Mouse (Mus musculus) common myeloid progenitor, adult 5-6 weeks (primary cell): ENCODE results near the gene Fhl1. TPM values are rescaled to one million over a fixed set of nuclear protein-coding genes. Genes with fewer than 3 reads are reported as not detected.

Experiments
- total RNA-seq: library from RNA; stranded (forward); fragments of 200-1000, 187-1606 nt; gene quantifications from 2 replicates; pipeline ENCODE4 v1.2.3, GENCODE M21; 2017

Fhl1 gene
- total RNA-seq, 1 experiment from 2014 or later, result 1.6 TPM

Other genes starting within 250 kb of the Fhl1 start
- not detected in 2 replicates for gene Gm10477, start 207.0 kb upstream of the Fhl1 start, total RNA-seq
- not detected in 2 replicates for gene Gm648, start 182.2 kb upstream of the Fhl1 start, total RNA-seq
- 26.9 and 29.2 TPM in 2 replicates for gene Mmgt1, start 133.7 kb upstream of the Fhl1 start, total RNA-seq
- 5.3 and 12.1 TPM in 2 replicates for gene Slc9a6, start 122.0 kb upstream of the Fhl1 start, total RNA-seq
- gene Map7d3, start 90.5 kb downstream of the Fhl1 start, total RNA-seq, result 5.2 and 7.5 TPM in 2 replicates
- gene Adgrg4, start 138.4 kb downstream of the Fhl1 start, total RNA-seq, result not detected in 2 replicates